Mouse (Mus musculus): ENCODE measurements around the gene Ripply3. TPM values are rescaled to one million over a fixed set of nuclear protein-coding genes. Genes with fewer than 3 reads are reported as not detected.

Ripply3 gene
- polyA plus RNA-seq, 1 experiment from 2014 or later: 2.3 TPM

DNA sequence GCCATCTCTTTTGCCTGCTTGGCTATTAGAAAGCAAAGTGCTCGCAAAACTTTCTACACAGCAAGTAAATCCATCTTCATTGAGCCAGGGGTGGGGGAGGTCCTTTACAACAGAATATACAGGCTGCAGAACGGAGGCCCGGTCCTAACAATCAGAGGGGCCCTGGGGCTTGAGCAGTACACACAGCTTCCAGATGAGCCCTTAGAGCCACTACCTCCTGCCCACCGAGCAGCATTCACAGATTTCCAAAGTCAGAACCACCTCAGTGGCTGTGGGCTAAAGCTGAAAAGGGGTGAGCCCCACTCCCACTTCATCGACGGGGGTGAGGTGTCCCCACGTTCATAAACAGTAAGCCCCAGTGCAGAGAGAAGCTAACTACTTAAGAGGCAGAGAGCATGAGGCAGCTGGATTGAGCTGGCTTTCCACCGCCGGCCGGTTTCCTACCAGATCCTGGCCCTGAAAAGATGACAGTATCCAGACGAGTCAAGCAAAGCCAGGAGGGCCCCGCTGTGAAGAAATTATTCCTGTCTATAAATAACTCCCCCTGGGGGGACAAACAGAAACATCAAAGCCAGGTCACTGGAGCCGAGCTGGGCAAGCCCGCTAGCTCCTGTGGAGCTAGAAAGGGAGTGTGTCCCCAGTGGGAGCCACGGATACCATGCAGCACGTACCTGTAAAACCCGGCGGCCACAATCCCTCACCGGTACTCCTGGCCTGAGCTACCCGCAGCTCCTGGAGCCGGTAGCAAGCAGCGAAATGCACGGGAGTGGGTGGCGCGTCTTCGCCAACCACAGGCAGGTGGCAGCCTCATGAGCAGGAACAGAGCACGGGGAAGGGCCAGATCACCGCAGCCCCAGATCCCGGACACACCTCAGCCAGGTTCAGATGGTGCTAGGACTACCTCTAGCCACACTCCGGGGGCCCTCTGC, 25.7 kb upstream of the Ripply3 start:
- Histone ChIP-seq H3K9me3 (peaks cover 5% of the 10 kb centered on the region; the same call in 1 of the 2 replicates), H3K9ac (peak overlapping the region; percentile 68), H3K4me1 (replicated peaks) (peaks cover 22% of the 10 kb centered on the region), H3K4me2 (peak overlapping the region; percentile 56), H3K27me3 (peaks cover 3% of the 10 kb centered on the region; the same call in 1 of the 2 replicates), H3K36me3 (no peaks in the 10 kb centered on the region), H3K27ac (replicated peaks) (peak overlapping the region; percentile 64), H3K4me3 (peak overlapping the region; percentile 26)
- WGBS: 4% methylated on average over 30 of the region's 30 CpGs
- peak; percentile 66 for ATAC-seq (ENCODE audit: low read depth)

DNA sequence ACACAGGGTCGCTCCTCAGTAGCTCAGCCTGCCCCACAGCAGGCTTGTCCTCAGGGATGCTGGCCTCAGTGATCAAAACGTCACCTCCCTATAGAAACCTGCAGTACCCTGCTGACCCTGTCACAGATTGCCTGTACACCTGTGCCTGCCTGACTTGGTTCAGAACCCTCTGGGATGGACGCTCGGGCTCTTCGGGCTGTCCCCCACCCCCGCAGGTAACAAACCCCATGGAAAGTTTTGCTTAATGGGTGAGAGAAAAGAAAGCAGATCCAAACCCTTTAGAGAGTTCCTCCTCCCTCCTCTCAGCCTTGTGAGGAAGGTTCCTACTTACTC, 25.1 kb upstream of the Ripply3 start:
- WGBS: 20% methylated on average over 6 of the region's 6 CpGs
- H3K27ac ChIP-seq (replicated peaks): peak overlapping the region; percentile 64
- no peaks in the 10 kb centered on the region for H3K36me3 ChIP-seq
- H3K9me3 ChIP-seq: peaks cover 5% of the 10 kb centered on the region; the same call in 1 of the 2 replicates
- peaks cover 3% of the 10 kb centered on the region; the same call in 1 of the 2 replicates for H3K27me3 ChIP-seq
- peak overlapping the region; percentile 56 for H3K4me2 ChIP-seq
- peak overlapping the region; percentile 68 for H3K9ac ChIP-seq
- no peak; the same call in 1 of the 2 replicates for ATAC-seq (ENCODE audit: low read depth)
- peak overlapping the region; percentile 26; the same call in 1 of the 2 replicates for H3K4me3 ChIP-seq
- peaks cover 28% of the 10 kb centered on the region for H3K4me1 ChIP-seq (replicated peaks)

DNA sequence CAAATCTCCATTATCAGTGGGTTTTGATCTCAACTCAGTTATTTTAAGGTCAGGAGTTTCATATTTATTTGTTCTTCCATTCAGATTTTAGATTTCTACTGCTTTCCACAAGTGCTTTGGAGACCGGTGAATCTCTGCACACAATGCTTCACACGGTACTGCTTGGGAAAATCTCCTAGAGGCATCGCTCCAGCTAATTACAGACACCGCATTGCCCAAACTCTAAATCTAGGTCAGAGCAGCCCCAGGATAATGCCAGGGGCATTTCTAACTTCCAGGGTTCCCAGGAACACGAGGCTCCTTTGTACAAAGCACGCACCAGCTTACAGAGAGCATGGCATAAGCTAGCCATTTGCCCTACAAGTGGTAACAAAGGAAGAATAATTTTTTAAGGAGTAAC, 20.7 kb upstream of the Ripply3 start:
- 0 out of 2 replicates have a peak overlapping the region, but pooled peaks have one; percentile 22 for H3K9ac ChIP-seq
- peaks cover 36% of the 10 kb centered on the region for H3K4me1 ChIP-seq (replicated peaks)
- WGBS: 36% methylated on average over 6 of the region's 6 CpGs
- no peak overlapping the region for H3K4me3 ChIP-seq
- no peak for ATAC-seq (ENCODE audit: low read depth)
- peak overlapping the region; percentile 21; the same call in 1 of the 2 replicates for H3K4me2 ChIP-seq
- H3K27me3 ChIP-seq: peaks cover 3% of the 10 kb centered on the region; the same call in 1 of the 2 replicates
- peak overlapping the region; percentile 49; the same call in 1 of the 2 replicates for H3K27ac ChIP-seq (replicated peaks)
- H3K36me3 ChIP-seq: no peaks in the 10 kb centered on the region
- H3K9me3 ChIP-seq: peaks cover 5% of the 10 kb centered on the region; the same call in 1 of the 2 replicates

DNA sequence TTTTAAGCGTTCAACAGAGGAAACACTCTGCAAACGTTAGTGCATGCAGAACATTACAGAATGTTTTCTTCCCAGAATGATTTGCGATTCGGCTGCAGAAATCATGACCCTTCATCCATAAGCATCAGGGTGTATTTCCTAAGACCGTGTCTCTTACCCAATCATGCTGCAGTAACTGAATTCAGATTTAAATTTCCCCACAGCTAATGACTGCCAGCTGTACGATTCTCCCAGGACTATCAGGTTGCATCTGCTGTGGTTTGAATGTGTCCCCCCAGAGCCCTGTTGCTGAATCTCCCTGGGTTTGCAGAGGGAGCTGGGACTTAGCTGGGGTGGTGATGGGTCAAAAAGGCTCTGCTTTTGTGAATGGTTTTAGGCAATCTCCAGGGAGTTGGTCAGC, 20.3 kb upstream of the Ripply3 start:
- Histone ChIP-seq H3K9me3 (peaks cover 5% of the 10 kb centered on the region; the same call in 1 of the 2 replicates), H3K4me2 (peak overlapping the region; percentile 21; the same call in 1 of the 2 replicates), H3K4me3 (no peak overlapping the region), H3K4me1 (replicated peaks) (peaks cover 31% of the 10 kb centered on the region), H3K27ac (replicated peaks) (0 out of 2 replicates have a peak overlapping the region, but pooled peaks have one; percentile 49), H3K9ac (0 out of 2 replicates have a peak overlapping the region, but pooled peaks have one; percentile 22), H3K36me3 (no peaks in the 10 kb centered on the region), H3K27me3 (peaks cover 3% of the 10 kb centered on the region; the same call in 1 of the 2 replicates)
- ATAC-seq (ENCODE audit: low read depth): no peak
- 21% methylated on average over 6 of the region's 6 CpGs for WGBS

- H3K4me2 ChIP-seq: no peak overlapping the region
- H3K4me1 ChIP-seq (replicated peaks): peaks cover 31% of the 10 kb centered on the region
- H3K27me3 ChIP-seq: peaks cover 2% of the 10 kb centered on the region; the same call in 1 of the 2 replicates
- no peak for ATAC-seq (ENCODE audit: low read depth)
- no peak overlapping the region for H3K4me3 ChIP-seq
- no peaks in the 10 kb centered on the region for H3K36me3 ChIP-seq
- 82% methylated on average over 4 of the region's 4 CpGs for WGBS
- H3K9ac ChIP-seq: no peak overlapping the region
- H3K27ac ChIP-seq (replicated peaks): no peak overlapping the region
- peaks cover 5% of the 10 kb centered on the region; the same call in 1 of the 2 replicates for H3K9me3 ChIP-seq
These were observed 19.2 kb upstream of the Ripply3 start for GRCm38 (mm10) chr16:94309025-94309424.

DNA sequence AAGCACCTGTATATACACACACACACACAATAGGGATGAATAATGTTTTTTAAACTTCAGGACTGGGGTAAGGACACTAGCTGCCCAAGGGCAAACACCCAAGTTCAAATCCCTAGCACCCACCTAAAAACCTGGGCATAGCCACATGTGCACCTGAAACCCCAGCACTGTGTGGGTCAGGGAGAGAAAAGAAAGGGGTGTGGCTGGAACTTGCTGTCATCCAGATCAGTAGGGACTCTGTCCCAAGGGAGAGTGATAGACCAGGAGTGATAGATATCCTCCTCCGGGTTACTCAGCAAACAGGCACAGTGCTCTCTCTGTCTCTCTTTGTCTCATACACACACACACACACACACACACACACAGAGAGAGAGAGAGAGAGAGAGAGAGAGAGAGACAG, 16.8 kb upstream of the Ripply3 start:
- peak overlapping the region; percentile 100 for H3K27ac ChIP-seq (replicated peaks)
- H3K9ac ChIP-seq: peak overlapping the region; percentile 81

GRCm38 (mm10) chr16:94311931-94312330, 16.3 kb upstream of the Ripply3 start:
- H3K4me2 ChIP-seq: peak overlapping the region; percentile 74
- peaks cover 35% of the 10 kb centered on the region for H3K4me1 ChIP-seq (replicated peaks)
- no peak for ATAC-seq (ENCODE audit: low read depth)
- no peaks in the 10 kb centered on the region for H3K36me3 ChIP-seq
- peak overlapping the region; percentile 62 for H3K4me3 ChIP-seq
- H3K27me3 ChIP-seq: no peaks in the 10 kb centered on the region
- H3K9me3 ChIP-seq: no peaks in the 10 kb centered on the region
- H3K27ac ChIP-seq (replicated peaks): peak overlapping the region; percentile 100
- peak overlapping the region; percentile 81 for H3K9ac ChIP-seq
- 63% methylated on average over 4 of the region's 4 CpGs for WGBS

More for the DNA sequence above, 16.8 kb upstream of the Ripply3 start:
- peaks cover 35% of the 10 kb centered on the region for H3K4me1 ChIP-seq (replicated peaks)
- H3K4me2 ChIP-seq: peak overlapping the region; percentile 74
- H3K36me3 ChIP-seq: no peaks in the 10 kb centered on the region
- 50% methylated on average over 1 of the region's 1 CpGs for WGBS
- no peak for ATAC-seq (ENCODE audit: low read depth)
- H3K27me3 ChIP-seq: no peaks in the 10 kb centered on the region
- H3K4me3 ChIP-seq: peak overlapping the region; percentile 62; the same call in 1 of the 2 replicates
- no peaks in the 10 kb centered on the region for H3K9me3 ChIP-seq

GRCm38 (mm10) chr16:94312663-94313228, 15.5 kb upstream of the Ripply3 start:
- Histone ChIP-seq H3K9me3 (no peaks in the 10 kb centered on the region), H3K27me3 (no peaks in the 10 kb centered on the region), H3K4me1 (replicated peaks) (peaks cover 27% of the 10 kb centered on the region), H3K4me2 (peak overlapping the region; percentile 74), H3K27ac (replicated peaks) (peak overlapping the region; percentile 100), H3K36me3 (no peaks in the 10 kb centered on the region), H3K9ac (peak overlapping the region; percentile 81), H3K4me3 (peak overlapping the region; percentile 62)
- ATAC-seq (ENCODE audit: low read depth): peak; percentile 92
- WGBS: under 1% methylated on average over 20 of the region's 20 CpGs

GRCm38 (mm10) chr16:94313229-94314030, 14.8 kb upstream of the Ripply3 start, which contains the start of gene Hlcs:
Hlcs (minus strand) TSS chr16:94313571.
- Histone ChIP-seq H3K27ac (replicated peaks) (peak within 1 kb of the TSS; percentile 100), H3K9ac (peak within 1 kb of the TSS; percentile 89), H3K36me3 (no peaks in the 10 kb centered on the region), H3K9me3 (no peaks in the 10 kb centered on the region), H3K4me1 (replicated peaks) (peaks cover 20% of the 10 kb centered on the region), H3K4me2 (peak within 1 kb of the TSS; percentile 74), H3K27me3 (no peaks in the 10 kb centered on the region), H3K4me3 (peak within 1 kb of the TSS; percentile 62)
- WGBS: 1% methylated on average over 64 of the region's 64 CpGs
- ATAC-seq (ENCODE audit: low read depth): peak; percentile 94

DNA sequence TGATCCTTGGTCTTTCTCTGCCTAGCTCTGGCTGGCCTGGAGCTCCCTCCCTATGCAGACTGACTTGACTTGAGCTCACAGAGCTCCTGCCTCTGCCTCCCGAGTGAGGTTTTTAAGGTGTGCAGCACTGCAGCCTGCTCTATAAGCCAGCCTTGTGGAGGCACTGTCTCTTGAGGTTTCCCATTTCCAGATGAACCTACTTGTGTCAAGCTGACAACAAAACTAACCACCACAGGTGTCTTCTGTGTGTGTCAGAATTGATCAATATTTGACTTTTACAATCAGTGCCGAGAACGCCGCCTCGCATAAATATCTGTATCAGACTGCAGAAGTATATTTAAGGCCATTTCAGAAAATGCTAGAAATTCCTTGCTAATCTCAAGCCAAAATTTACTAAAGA, 13.6 kb upstream of the Ripply3 start:
- Histone ChIP-seq H3K27me3 (no peaks in the 10 kb centered on the region), H3K4me1 (replicated peaks) (peaks cover 20% of the 10 kb centered on the region), H3K9ac (no peak overlapping the region), H3K27ac (replicated peaks) (no peak overlapping the region), H3K36me3 (no peaks in the 10 kb centered on the region), H3K4me2 (no peak overlapping the region), H3K9me3 (no peaks in the 10 kb centered on the region), H3K4me3 (no peak overlapping the region)
- ATAC-seq (ENCODE audit: low read depth): no peak
- WGBS: 94% methylated on average over 5 of the region's 5 CpGs

GRCm38 (mm10) chr16:94315215-94315614, 13.0 kb upstream of the Ripply3 start:
- Histone ChIP-seq H3K4me2 (no peak overlapping the region), H3K9me3 (no peaks in the 10 kb centered on the region), H3K27me3 (no peaks in the 10 kb centered on the region), H3K4me1 (replicated peaks) (peaks cover 20% of the 10 kb centered on the region), H3K27ac (replicated peaks) (no peak overlapping the region), H3K36me3 (no peaks in the 10 kb centered on the region), H3K4me3 (no peak overlapping the region), H3K9ac (no peak overlapping the region)
- no peak for ATAC-seq (ENCODE audit: low read depth)
- WGBS: 52% methylated on average over 1 of the region's 1 CpGs

All from neural tube, embryonic 13.5 days (tissue).